Mouse (Mus musculus) midbrain, embryonic 16.5 days (tissue): Measurements from ENCODE around the gene Lexm. TPM values are rescaled to one million over a fixed set of nuclear protein-coding genes. Genes with fewer than 3 reads are reported as not detected.

Experiments used
- ATAC-seq: fragments of 200-750 bp; cut with Nextera tagmentation; 2 replicates; pipeline ENCODE4 v1.8.0; 2017; ENCODE audit warnings: moderate TSS enrichment
- H3K27ac ChIP-seq: fragments of 300-500 bp; sonication (generic); 2 replicates; pipeline ENCODE4 v1.5.1; 2014; ENCODE audit warnings: mild to moderate bottlenecking, low read length, mixed read lengths
- H3K27me3 ChIP-seq: fragments of 300-500 bp; sonication (generic); 2 replicates; pipeline ENCODE4 v1.6.1; 2014; ENCODE audit warnings: low read depth, low read length, mixed read lengths; ENCODE audit not compliant: control insufficient read depth, insufficient read depth
- H3K36me3 ChIP-seq: fragments of 300-500 bp; sonication (generic); 2 replicates; pipeline ENCODE4 v1.6.1; 2014; ENCODE audit warnings: mild to moderate bottlenecking, low read length, moderate library complexity, mixed read lengths; ENCODE audit not compliant: control insufficient read depth, insufficient read depth
- H3K4me1 ChIP-seq: fragments of 300-500 bp; sonication (generic); 2 replicates; pipeline ENCODE4 v1.6.1; 2014; ENCODE audit warnings: mild to moderate bottlenecking, low read length, mixed read lengths; ENCODE audit not compliant: control insufficient read depth, insufficient read depth
- H3K4me2 ChIP-seq: fragments of 300-500 bp; sonication (generic); 2 replicates; pipeline ENCODE4 v1.6.1; 2014; ENCODE audit warnings: mild to moderate bottlenecking, low read length, mixed read lengths
- H3K4me3 ChIP-seq: fragments of 300-500 bp; sonication (generic); 2 replicates; pipeline ENCODE4 v1.5.1; 2014; ENCODE audit warnings: low read depth, mild to moderate bottlenecking, low read length, moderate library complexity, mixed read lengths
- H3K9ac ChIP-seq: fragments of 300-500 bp; sonication (generic); 2 replicates; pipeline ENCODE4 v1.6.1; 2014; ENCODE audit warnings: low read depth, low read length, mixed read lengths
- H3K9me3 ChIP-seq: fragments of 300-500 bp; sonication (generic); replicated peaks from 2 replicates; pipeline ENCODE4 v1.6.1; 2014; ENCODE audit warnings: mild to moderate bottlenecking, low read length, mixed read lengths; ENCODE audit not compliant: control insufficient read depth, poor library complexity, severe bottlenecking
- WGBS: fragments of 180-500 bp; shearing (Covaris S2); extraction: QIAGEN DNeasy Blood & Tissue Kit; methylation state at CpG from one replicate; pipeline ENCODE4 v1.1.7; 2014; 5-methylcytosine and 5-hydroxymethylcytosine counted together
- polyA plus RNA-seq: library from polyadenylated mRNA; unstranded; fragments of >200 nt; fragmentation: Nextera tagmentation; extraction: Ambion mirVana; gene quantifications from 2 replicates; pipeline ENCODE4 v1.2.1, GENCODE M21; 2015

The Lexm gene
- polyA plus RNA-seq, 1 experiment from 2014 or later, result not detected

GRCm38 (mm10) chr4:106599415-106599814 is 17.6 kb downstream of the Lexm start:
- H3K27me3 ChIP-seq, result no peaks in the 10 kb centered on the region
- no peaks in the 10 kb centered on the region for H3K36me3 ChIP-seq
- no peak overlapping the region for H3K9ac ChIP-seq
- no peak overlapping the region for H3K4me3 ChIP-seq
- 47% methylated on average over 1 of the region's 1 CpGs for WGBS
- H3K4me2 ChIP-seq, result no peak overlapping the region
- no peak for ATAC-seq
- H3K9me3 ChIP-seq, result 0 out of 2 replicates have a peak, but pooled peaks cover 2% of the 10 kb centered on the region
- H3K4me1 ChIP-seq, result no peaks in the 10 kb centered on the region
- H3K27ac ChIP-seq, result no peak overlapping the region

- Histone ChIP-seq H3K27me3 (no peaks in the 10 kb centered on the region), H3K4me3 (no peak overlapping the region), H3K4me1 (no peaks in the 10 kb centered on the region), H3K4me2 (no peak overlapping the region), H3K9ac (no peak overlapping the region), H3K36me3 (no peaks in the 10 kb centered on the region), H3K27ac (no peak overlapping the region), H3K9me3 (0 out of 2 replicates have a peak, but pooled peaks cover 2% of the 10 kb centered on the region)
- WGBS, result 91% methylated on average over 4 of the region's 4 CpGs
- ATAC-seq, result no peak
Measured at GRCm38 (mm10) chr4:106597741-106598140, 19.3 kb downstream of the Lexm start.

GRCm38 (mm10) chr4:106597055-106597454 is 20.0 kb downstream of the Lexm start:
- H3K9me3 ChIP-seq, result 0 out of 2 replicates have a peak, but pooled peaks cover under 1% of the 10 kb centered on the region
- no peaks in the 10 kb centered on the region for H3K27me3 ChIP-seq
- H3K9ac ChIP-seq, result no peak overlapping the region
- no peak overlapping the region for H3K4me2 ChIP-seq
- no peaks in the 10 kb centered on the region for H3K36me3 ChIP-seq
- H3K4me1 ChIP-seq, result no peaks in the 10 kb centered on the region
- WGBS, result 81% methylated on average over 9 of the region's 9 CpGs
- H3K27ac ChIP-seq, result no peak overlapping the region
- no peak for ATAC-seq
- H3K4me3 ChIP-seq, result no peak overlapping the region

GRCm38 (mm10) chr4:106596200-106596599 is 20.8 kb downstream of the Lexm start:
- H3K36me3 ChIP-seq, result no peaks in the 10 kb centered on the region
- no peak overlapping the region for H3K9ac ChIP-seq
- no peaks in the 10 kb centered on the region for H3K9me3 ChIP-seq
- no peaks in the 10 kb centered on the region for H3K27me3 ChIP-seq
- no peak overlapping the region for H3K4me2 ChIP-seq
- ATAC-seq, result no peak
- WGBS, result 62% methylated on average over 3 of the region's 3 CpGs
- H3K4me1 ChIP-seq, result no peaks in the 10 kb centered on the region
- no peak overlapping the region for H3K4me3 ChIP-seq
- H3K27ac ChIP-seq, result no peak overlapping the region

GRCm38 (mm10) chr4:106593636-106594035 is 23.4 kb downstream of the Lexm start:
- no peaks in the 10 kb centered on the region for H3K27me3 ChIP-seq
- H3K4me2 ChIP-seq, result no peak overlapping the region
- no peak for ATAC-seq
- no peaks in the 10 kb centered on the region for H3K4me1 ChIP-seq
- H3K36me3 ChIP-seq, result no peaks in the 10 kb centered on the region
- H3K9ac ChIP-seq, result no peak overlapping the region
- H3K4me3 ChIP-seq, result no peak overlapping the region
- no peaks in the 10 kb centered on the region for H3K9me3 ChIP-seq
- H3K27ac ChIP-seq, result no peak overlapping the region
- 63% methylated on average over 7 of the region's 7 CpGs for WGBS

GRCm38 (mm10) chr4:106590871-106591270 is 26.2 kb downstream of the Lexm start:
- no peaks in the 10 kb centered on the region for H3K27me3 ChIP-seq
- no peaks in the 10 kb centered on the region for H3K9me3 ChIP-seq
- 89% methylated on average over 9 of the region's 9 CpGs for WGBS
- no peak overlapping the region for H3K9ac ChIP-seq
- no peak overlapping the region for H3K4me2 ChIP-seq
- no peak overlapping the region for H3K4me3 ChIP-seq
- ATAC-seq, result no peak
- H3K27ac ChIP-seq, result no peak overlapping the region
- peaks cover 16% of the 10 kb centered on the region for H3K36me3 ChIP-seq
- H3K4me1 ChIP-seq, result no peaks in the 10 kb centered on the region

- H3K27ac ChIP-seq, result no peak overlapping the region
- H3K27me3 ChIP-seq, result no peaks in the 10 kb centered on the region
- no peak for ATAC-seq
- peaks cover 19% of the 10 kb centered on the region for H3K36me3 ChIP-seq
- H3K4me3 ChIP-seq, result no peak overlapping the region
- no peaks in the 10 kb centered on the region for H3K4me1 ChIP-seq
- no peak overlapping the region for H3K9ac ChIP-seq
- H3K4me2 ChIP-seq, result no peak overlapping the region
- 87% methylated on average over 9 of the region's 9 CpGs for WGBS
- H3K9me3 ChIP-seq, result no peaks in the 10 kb centered on the region
Measured at GRCm38 (mm10) chr4:106590142-106590541, 26.9 kb downstream of the Lexm start.

GRCm38 (mm10) chr4:106587075-106587474 is 30.0 kb downstream of the Lexm start:
- Histone ChIP-seq H3K9ac (no peak overlapping the region), H3K27me3 (no peaks in the 10 kb centered on the region), H3K4me2 (no peak overlapping the region), H3K4me3 (no peak overlapping the region), H3K36me3 (peaks cover 22% of the 10 kb centered on the region), H3K27ac (no peak overlapping the region), H3K9me3 (no peaks in the 10 kb centered on the region), H3K4me1 (no peaks in the 10 kb centered on the region)
- no peak for ATAC-seq
- WGBS, result 94% methylated on average over 6 of the region's 6 CpGs

- Histone ChIP-seq H3K4me1 (no peaks in the 10 kb centered on the region), H3K4me2 (no peak overlapping the region), H3K9me3 (no peaks in the 10 kb centered on the region), H3K27ac (no peak overlapping the region), H3K36me3 (peaks cover 35% of the 10 kb centered on the region), H3K27me3 (no peaks in the 10 kb centered on the region), H3K4me3 (no peak overlapping the region), H3K9ac (no peak overlapping the region)
- WGBS, result 88% methylated on average over 4 of the region's 4 CpGs
- no peak for ATAC-seq
Measured at GRCm38 (mm10) chr4:106584665-106585064, 32.4 kb downstream of the Lexm start.
